Mouse (Mus musculus): ENCODE measurements around the gene Baz2b. TPM values are rescaled to one million over a fixed set of nuclear protein-coding genes. Genes with fewer than 3 reads are reported as not detected.

Gene Baz2b
- polyA plus RNA-seq, 1 experiment from 2014 or later: 56.7 TPM

- no peaks in the 10 kb centered on the region for H3K27me3 ChIP-seq (ENCODE audit: control insufficient read depth, insufficient read depth, low read depth, low read length)
- H3K4me1 ChIP-seq (replicated peaks; ENCODE audit: control insufficient read depth, insufficient read depth, low read length): peaks cover 3% of the 10 kb centered on the region
- no peak overlapping the region for H3K4me3 ChIP-seq (ENCODE audit: low read length)
- H3K4me2 ChIP-seq (ENCODE audit: low read depth, low read length): no peak overlapping the region
- no peaks in the 10 kb centered on the region for H3K9me3 ChIP-seq (ENCODE audit: control insufficient read depth, low read length)
- H3K9ac ChIP-seq (ENCODE audit: low read length): no peak overlapping the region
- no peak for ATAC-seq (ENCODE audit: low read depth)
- 93% methylated on average over 1 of the region's 1 CpGs for WGBS
- H3K36me3 ChIP-seq (ENCODE audit: control insufficient read depth, insufficient read depth, low read length): peaks cover 6% of the 10 kb centered on the region
- no peak overlapping the region for H3K27ac ChIP-seq (ENCODE audit: low read length)
Observed at GRCm38 (mm10) chr2:60060185-60060775, 149.4 kb downstream of the Baz2b start.

- Histone ChIP-seq H3K9ac (ENCODE audit: low read length) (no peak overlapping the region), H3K4me3 (ENCODE audit: low read length) (no peak overlapping the region), H3K9me3 (ENCODE audit: control insufficient read depth, low read length) (no peaks in the 10 kb centered on the region), H3K27me3 (ENCODE audit: control insufficient read depth, insufficient read depth, low read depth, low read length) (no peaks in the 10 kb centered on the region), H3K27ac (ENCODE audit: low read length) (no peak overlapping the region), H3K4me1 (replicated peaks; ENCODE audit: control insufficient read depth, insufficient read depth, low read length) (peaks cover 10% of the 10 kb centered on the region), H3K36me3 (ENCODE audit: control insufficient read depth, insufficient read depth, low read length) (peaks cover 2% of the 10 kb centered on the region; the same call in 1 of the 2 replicates), H3K4me2 (ENCODE audit: low read depth, low read length) (no peak overlapping the region)
- 91% methylated on average over 5 of the region's 5 CpGs for WGBS
- ATAC-seq (ENCODE audit: low read depth): no peak
Observed at GRCm38 (mm10) chr2:60059300-60059699, 150.3 kb downstream of the Baz2b start.

- H3K27ac ChIP-seq (ENCODE audit: low read length): peak overlapping the region; percentile 39; the same call in 1 of the 2 replicates
- H3K27me3 ChIP-seq (ENCODE audit: control insufficient read depth, insufficient read depth, low read depth, low read length): no peaks in the 10 kb centered on the region
- no peaks in the 10 kb centered on the region for H3K36me3 ChIP-seq (ENCODE audit: control insufficient read depth, insufficient read depth, low read length)
- H3K4me2 ChIP-seq (ENCODE audit: low read depth, low read length): no peak overlapping the region
- H3K9me3 ChIP-seq (ENCODE audit: control insufficient read depth, low read length): no peaks in the 10 kb centered on the region
- ATAC-seq (ENCODE audit: low read depth): peak; percentile 62
- WGBS: 34% methylated on average over 4 of the region's 4 CpGs
- H3K4me3 ChIP-seq (ENCODE audit: low read length): no peak overlapping the region
- no peak overlapping the region for H3K9ac ChIP-seq (ENCODE audit: low read length)
- H3K4me1 ChIP-seq (replicated peaks; ENCODE audit: control insufficient read depth, insufficient read depth, low read length): peaks cover 10% of the 10 kb centered on the region
Observed at GRCm38 (mm10) chr2:60056043-60056442, 153.6 kb downstream of the Baz2b start.

GRCm38 (mm10) chr2:60054808-60055535 is 154.7 kb downstream of the Baz2b start:
- 50% methylated on average over 10 of the region's 10 CpGs for WGBS
- no peak overlapping the region for H3K4me3 ChIP-seq (ENCODE audit: low read length)
- H3K36me3 ChIP-seq (ENCODE audit: control insufficient read depth, insufficient read depth, low read length): no peaks in the 10 kb centered on the region
- no peak overlapping the region for H3K9ac ChIP-seq (ENCODE audit: low read length)
- H3K27ac ChIP-seq (ENCODE audit: low read length): peak overlapping the region; percentile 31; the same call in 1 of the 2 replicates
- no peaks in the 10 kb centered on the region for H3K27me3 ChIP-seq (ENCODE audit: control insufficient read depth, insufficient read depth, low read depth, low read length)
- H3K4me2 ChIP-seq (ENCODE audit: low read depth, low read length): no peak overlapping the region
- peaks cover 10% of the 10 kb centered on the region for H3K4me1 ChIP-seq (replicated peaks; ENCODE audit: control insufficient read depth, insufficient read depth, low read length)
- H3K9me3 ChIP-seq (ENCODE audit: control insufficient read depth, low read length): no peaks in the 10 kb centered on the region
- 0 out of 2 replicates have a peak, but pooled peaks have one; percentile 31 for ATAC-seq (ENCODE audit: low read depth)

GRCm38 (mm10) chr2:60053222-60054010 is 156.2 kb downstream of the Baz2b start:
- Histone ChIP-seq H3K9ac (ENCODE audit: low read length) (no peak overlapping the region), H3K27ac (ENCODE audit: low read length) (no peak overlapping the region), H3K36me3 (ENCODE audit: control insufficient read depth, insufficient read depth, low read length) (no peaks in the 10 kb centered on the region), H3K4me3 (ENCODE audit: low read length) (no peak overlapping the region), H3K27me3 (ENCODE audit: control insufficient read depth, insufficient read depth, low read depth, low read length) (no peaks in the 10 kb centered on the region), H3K4me2 (ENCODE audit: low read depth, low read length) (no peak overlapping the region), H3K4me1 (replicated peaks; ENCODE audit: control insufficient read depth, insufficient read depth, low read length) (peaks cover 10% of the 10 kb centered on the region), H3K9me3 (ENCODE audit: control insufficient read depth, low read length) (no peaks in the 10 kb centered on the region)
- 83% methylated on average over 11 of the region's 11 CpGs for WGBS
- no peak for ATAC-seq (ENCODE audit: low read depth)

GRCm38 (mm10) chr2:60050667-60051460 is 158.8 kb downstream of the Baz2b start:
- H3K9me3 ChIP-seq (ENCODE audit: control insufficient read depth, low read length): no peaks in the 10 kb centered on the region
- no peak overlapping the region for H3K4me2 ChIP-seq (ENCODE audit: low read depth, low read length)
- H3K9ac ChIP-seq (ENCODE audit: low read length): no peak overlapping the region
- 68% methylated on average over 9 of the region's 9 CpGs for WGBS
- H3K36me3 ChIP-seq (ENCODE audit: control insufficient read depth, insufficient read depth, low read length): no peaks in the 10 kb centered on the region
- no peak overlapping the region for H3K27ac ChIP-seq (ENCODE audit: low read length)
- no peak overlapping the region for H3K4me3 ChIP-seq (ENCODE audit: low read length)
- ATAC-seq (ENCODE audit: low read depth): no peak
- peaks cover 13% of the 10 kb centered on the region for H3K4me1 ChIP-seq (replicated peaks; ENCODE audit: control insufficient read depth, insufficient read depth, low read length)
- no peaks in the 10 kb centered on the region for H3K27me3 ChIP-seq (ENCODE audit: control insufficient read depth, insufficient read depth, low read depth, low read length)

GRCm38 (mm10) chr2:60049889-60050288 is 159.8 kb downstream of the Baz2b start:
- no peaks in the 10 kb centered on the region for H3K9me3 ChIP-seq (ENCODE audit: control insufficient read depth, low read length)
- no peak overlapping the region for H3K27ac ChIP-seq (ENCODE audit: low read length)
- no peak for ATAC-seq (ENCODE audit: low read depth)
- H3K4me3 ChIP-seq (ENCODE audit: low read length): no peak overlapping the region
- H3K4me1 ChIP-seq (replicated peaks; ENCODE audit: control insufficient read depth, insufficient read depth, low read length): peaks cover 6% of the 10 kb centered on the region
- H3K36me3 ChIP-seq (ENCODE audit: control insufficient read depth, insufficient read depth, low read length): no peaks in the 10 kb centered on the region
- no peaks in the 10 kb centered on the region for H3K27me3 ChIP-seq (ENCODE audit: control insufficient read depth, insufficient read depth, low read depth, low read length)
- no peak overlapping the region for H3K9ac ChIP-seq (ENCODE audit: low read length)
- H3K4me2 ChIP-seq (ENCODE audit: low read depth, low read length): no peak overlapping the region
- WGBS: 82% methylated on average over 4 of the region's 4 CpGs

GRCm38 (mm10) chr2:60049351-60049750 is 160.3 kb downstream of the Baz2b start:
- no peak overlapping the region for H3K9ac ChIP-seq (ENCODE audit: low read length)
- no peaks in the 10 kb centered on the region for H3K36me3 ChIP-seq (ENCODE audit: control insufficient read depth, insufficient read depth, low read length)
- H3K4me2 ChIP-seq (ENCODE audit: low read depth, low read length): no peak overlapping the region
- H3K4me3 ChIP-seq (ENCODE audit: low read length): no peak overlapping the region
- no peak for ATAC-seq (ENCODE audit: low read depth)
- 94% methylated on average over 9 of the region's 9 CpGs for WGBS
- H3K4me1 ChIP-seq (replicated peaks; ENCODE audit: control insufficient read depth, insufficient read depth, low read length): 0 out of 2 replicates have a peak, but pooled peaks cover 3% of the 10 kb centered on the region
- H3K27me3 ChIP-seq (ENCODE audit: control insufficient read depth, insufficient read depth, low read depth, low read length): no peaks in the 10 kb centered on the region
- no peaks in the 10 kb centered on the region for H3K9me3 ChIP-seq (ENCODE audit: control insufficient read depth, low read length)
- no peak overlapping the region for H3K27ac ChIP-seq (ENCODE audit: low read length)
